Mouse (Mus musculus) myocyte (in vitro differentiated cells): ENCODE data around the gene Cap2.

Experiments used
- MAX ChIP-seq: IDR thresholded peaks from one replicate; pipeline ENCODE4 v1.6.1; 2011; ENCODE audit warnings: low read depth, mild to moderate bottlenecking, control low read depth
- MYOD1 ChIP-seq, 3 experiments: IDR thresholded peaks; one replicate each; pipeline ENCODE4 v1.6.1; 2011; ENCODE audit warnings: control low read depth in 2 of 3, low read depth in 2 of 3, mild to moderate bottlenecking in 2 of 3, moderate library complexity in 1 of 3; ENCODE audit not compliant: insufficient read length in 2 of 3, control insufficient read depth in 1 of 3
- POLR2A ChIP-seq: IDR thresholded peaks from one replicate; pipeline ENCODE4 v1.6.1; 2011; ENCODE audit warnings: low read depth, mild to moderate bottlenecking, control low read depth, moderate library complexity; ENCODE audit not compliant: insufficient read length
- TCF12 ChIP-seq: IDR thresholded peaks from one replicate; pipeline ENCODE4 v1.6.1; 2011; ENCODE audit warnings: mild to moderate bottlenecking, control low read depth; ENCODE audit not compliant: poor library complexity, insufficient read depth, severe bottlenecking
- USF1 ChIP-seq: IDR thresholded peaks from one replicate; pipeline ENCODE4 v1.6.1; 2011; ENCODE audit warnings: low read depth, mild to moderate bottlenecking, control low read depth, moderate library complexity

GRCm38 (mm10) chr13:46674601-46675000 lies 173.0 kb downstream of the Cap2 start:
- TF ChIP-seq POLR2A (no peak), TCF12 (no peak), MAX (no peak), MYOD1 (IDR thresholded peaks at IDR 0.05; ENCODE audit: control insufficient read depth in 1 of 3, insufficient read length in 2 of 3, low read depth in 2 of 3) (no peak), USF1 (no peak)
